Mouse (Mus musculus) heart, embryonic 11.5 days (tissue): ENCODE measurements around the gene Nsmce1. TPM values are rescaled to one million over a fixed set of nuclear protein-coding genes. Genes with fewer than 3 reads are reported as not detected.
A peak's percentile ranks its signal among the peaks of the same experiment; 100 is the strongest.

Experiments used
- ATAC-seq: fragments of 200-750 bp; cut with Nextera tagmentation; replicated peaks from 2 replicates; pipeline ENCODE4 v1.8.0; 2017; ENCODE audit warnings: moderate library complexity; ENCODE audit not compliant: insufficient number of reproducible peaks, low FRiP score, low TSS enrichment
- H3K27ac ChIP-seq: fragments of 300-500 bp; sonication (generic); 2 replicates; pipeline ENCODE4 v1.5.1; 2014; ENCODE audit warnings: mild to moderate bottlenecking, low read depth, low read length
- H3K27me3 ChIP-seq: fragments of 300-500 bp; sonication (generic); 2 replicates; pipeline ENCODE4 v1.6.1; 2014; ENCODE audit warnings: mild to moderate bottlenecking, low read length, mixed read lengths; ENCODE audit not compliant: control insufficient read depth, insufficient read depth
- H3K36me3 ChIP-seq: fragments of 300-500 bp; sonication (generic); 2 replicates; pipeline ENCODE4 v1.6.1; 2014; ENCODE audit warnings: mild to moderate bottlenecking, low read length, moderate library complexity, mixed read lengths; ENCODE audit not compliant: control insufficient read depth, insufficient read depth
- H3K4me1 ChIP-seq: fragments of 300-500 bp; sonication (generic); 2 replicates; pipeline ENCODE4 v1.6.1; 2014; ENCODE audit warnings: low read length; ENCODE audit not compliant: control insufficient read depth, insufficient read depth
- H3K4me2 ChIP-seq: fragments of 300-500 bp; sonication (generic); 2 replicates; pipeline ENCODE4 v1.6.1; 2014; ENCODE audit warnings: mild to moderate bottlenecking, moderate library complexity
- H3K4me3 ChIP-seq: fragments of 300-500 bp; sonication (generic); 2 replicates; pipeline ENCODE4 v1.5.1; 2014; ENCODE audit warnings: low read depth, low read length
- H3K9ac ChIP-seq: fragments of 300-500 bp; sonication (generic); 2 replicates; pipeline ENCODE4 v1.6.1; 2014; ENCODE audit warnings: mild to moderate bottlenecking, low read depth, low read length, moderate library complexity
- H3K9me3 ChIP-seq: fragments of 300-500 bp; sonication (generic); replicated peaks from 2 replicates; pipeline ENCODE4 v1.6.1; 2016; ENCODE audit warnings: low read length; ENCODE audit not compliant: control insufficient read depth
- WGBS: fragments of 180-500 bp; shearing (Covaris S2); extraction: QIAGEN DNeasy Blood & Tissue Kit; methylation state at CpG from one replicate; pipeline ENCODE4 v1.1.7; 2014; ENCODE audit not compliant: insufficient replicate concordance; 5-methylcytosine and 5-hydroxymethylcytosine counted together
- polyA plus RNA-seq: library from polyadenylated mRNA; unstranded; fragments of >200 nt; fragmentation: Nextera tagmentation; extraction: Ambion mirVana; gene quantifications from 2 replicates; pipeline ENCODE4 v1.2.1, GENCODE M21; 2014

The Nsmce1 gene
- 111 TPM in 2 replicates for polyA plus RNA-seq

DNA sequence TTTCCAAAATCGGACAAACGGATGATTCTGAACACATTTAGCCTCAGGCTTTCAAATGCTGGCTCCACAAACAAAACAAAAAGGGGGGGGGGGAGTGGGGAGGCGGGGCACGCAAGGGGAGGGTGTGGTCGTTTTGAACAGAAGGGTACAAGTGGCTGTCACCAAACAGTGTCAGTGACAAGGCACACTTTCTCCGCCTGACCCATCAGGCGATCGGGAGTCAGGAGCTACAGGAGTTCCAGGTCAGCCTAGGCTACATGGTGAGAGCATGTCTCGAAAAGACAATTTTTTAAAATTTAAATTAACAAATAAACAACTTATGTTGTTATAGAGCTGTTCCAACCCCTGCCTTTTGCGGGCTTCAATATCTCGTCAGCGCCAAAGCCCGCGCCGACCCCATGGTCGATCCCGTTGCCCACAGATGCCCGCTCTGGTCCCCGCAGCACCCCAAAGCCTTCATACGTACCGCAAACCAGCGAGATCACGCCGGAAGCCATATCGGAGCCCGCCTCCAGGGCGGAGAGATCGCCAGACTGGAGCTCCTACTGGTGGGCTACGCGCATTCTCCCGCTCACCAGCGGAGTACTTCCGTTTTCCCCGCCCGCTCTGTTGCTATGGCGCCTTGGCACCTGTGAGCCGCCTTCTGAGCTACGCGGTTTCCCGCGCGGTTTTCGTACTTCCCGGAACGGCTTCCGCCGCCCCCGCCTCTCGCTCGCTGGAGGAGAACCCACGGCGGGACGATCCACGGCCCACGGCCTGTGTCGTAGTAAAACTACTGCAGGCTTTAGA, at the start of gene Nsmce1:
Nsmce1 (minus strand) TSS at position 650 of the 789 bp plus-strand sequence.
- Histone ChIP-seq H3K36me3 (no peaks in the 10 kb centered on the region), H3K27ac (peak within 1 kb of the TSS; percentile 82), H3K4me3 (peak within 1 kb of the TSS; percentile 61), H3K9ac (peak within 1 kb of the TSS; percentile 84), H3K27me3 (no peaks in the 10 kb centered on the region), H3K9me3 (no peaks in the 10 kb centered on the region), H3K4me2 (peak within 1 kb of the TSS; percentile 81), H3K4me1 (peaks cover 7% of the 10 kb centered on the region; the same call in 1 of the 2 replicates)
- under 1% methylated on average over 56 of the region's 56 CpGs for WGBS
- peak; percentile 98 for ATAC-seq

- no peaks in the 10 kb centered on the region for H3K27me3 ChIP-seq
- no peaks in the 10 kb centered on the region for H3K36me3 ChIP-seq
- H3K9ac ChIP-seq: no peak overlapping the region
- no peak overlapping the region for H3K27ac ChIP-seq
- no peak for ATAC-seq
- H3K9me3 ChIP-seq: no peaks in the 10 kb centered on the region
- H3K4me2 ChIP-seq: no peak overlapping the region
- H3K4me3 ChIP-seq: no peak overlapping the region
- H3K4me1 ChIP-seq: no peaks in the 10 kb centered on the region
- WGBS: 78% methylated on average over 1 of the region's 1 CpGs
Measured at GRCm38 (mm10) chr7:125541026-125541425, 49.6 kb upstream of the Nsmce1 start.

- ATAC-seq: no peak
- Histone ChIP-seq H3K36me3 (no peaks in the 10 kb centered on the region), H3K27me3 (no peaks in the 10 kb centered on the region), H3K27ac (no peak overlapping the region), H3K4me3 (no peak overlapping the region), H3K9ac (no peak overlapping the region), H3K4me2 (no peak overlapping the region), H3K4me1 (no peaks in the 10 kb centered on the region), H3K9me3 (no peaks in the 10 kb centered on the region)
- WGBS: 83% methylated on average over 3 of the region's 3 CpGs
Measured at GRCm38 (mm10) chr7:125539351-125539750, 48.0 kb upstream of the Nsmce1 start.

DNA sequence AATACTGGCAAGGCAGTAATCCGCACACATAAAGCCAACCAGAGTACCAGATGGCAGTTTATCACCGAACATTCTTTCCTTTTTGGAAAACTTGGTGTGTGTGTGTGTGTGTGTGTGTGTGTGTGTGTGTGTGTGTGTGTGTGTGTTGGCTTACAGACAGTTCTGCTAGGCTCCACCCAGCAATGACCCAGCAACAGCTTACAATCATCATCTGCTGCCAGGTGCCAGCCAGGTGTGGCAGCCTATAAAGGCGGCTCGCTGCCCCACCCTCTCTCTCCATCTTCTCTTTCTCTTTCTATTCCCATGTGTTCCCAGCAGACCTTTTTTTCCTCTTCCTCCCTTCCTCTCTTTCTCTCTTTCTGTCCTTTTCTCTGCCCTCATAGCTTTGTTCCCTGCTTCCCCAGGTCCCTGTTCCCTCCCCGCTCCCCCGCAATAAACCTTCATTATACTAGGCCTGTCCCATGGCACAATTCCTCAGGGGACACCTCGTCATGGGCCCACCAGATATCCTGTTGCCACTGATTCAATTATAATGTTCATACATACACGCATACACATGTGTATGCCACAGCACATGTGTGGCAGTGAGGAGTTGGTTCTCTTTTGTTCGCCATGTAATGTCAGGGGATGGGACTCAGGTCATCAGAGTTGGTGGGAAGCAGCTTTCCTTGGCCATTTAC, 36.6 kb upstream of the Nsmce1 start:
- Histone ChIP-seq H3K27me3 (no peaks in the 10 kb centered on the region), H3K4me2 (no peak overlapping the region), H3K36me3 (no peaks in the 10 kb centered on the region), H3K9me3 (no peaks in the 10 kb centered on the region), H3K9ac (no peak overlapping the region), H3K27ac (no peak overlapping the region), H3K4me1 (no peaks in the 10 kb centered on the region), H3K4me3 (no peak overlapping the region)
- 78% methylated on average over 9 of the region's 9 CpGs for WGBS
- ATAC-seq: no peak

DNA sequence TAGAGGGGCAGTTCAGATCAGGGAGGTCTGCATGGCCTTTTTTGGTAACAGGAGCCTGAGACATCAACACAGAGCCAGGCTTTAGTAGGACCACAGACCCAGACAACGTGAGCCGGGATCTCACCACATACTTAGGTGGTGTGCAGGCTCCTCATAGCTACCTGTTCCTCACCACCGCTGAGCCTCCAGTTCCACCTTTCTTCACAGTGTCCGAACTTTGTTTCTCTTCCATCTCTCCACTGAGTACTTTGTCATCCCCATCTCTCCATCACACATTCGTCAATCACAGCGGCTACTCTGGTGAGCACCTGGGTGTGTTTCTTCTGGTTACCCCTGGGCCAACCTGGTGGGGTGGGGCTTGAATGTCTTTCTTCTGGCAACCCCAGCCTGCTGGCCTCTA, 35.8 kb upstream of the Nsmce1 start:
- H3K9me3 ChIP-seq: no peaks in the 10 kb centered on the region
- no peak overlapping the region for H3K4me2 ChIP-seq
- no peaks in the 10 kb centered on the region for H3K36me3 ChIP-seq
- H3K27ac ChIP-seq: no peak overlapping the region
- ATAC-seq: no peak
- no peak overlapping the region for H3K4me3 ChIP-seq
- H3K27me3 ChIP-seq: no peaks in the 10 kb centered on the region
- WGBS: 90% methylated on average over 6 of the region's 6 CpGs
- no peaks in the 10 kb centered on the region for H3K4me1 ChIP-seq
- no peak overlapping the region for H3K9ac ChIP-seq

- no peak overlapping the region for H3K27ac ChIP-seq
- no peak for ATAC-seq
- no peaks in the 10 kb centered on the region for H3K9me3 ChIP-seq
- H3K4me3 ChIP-seq: no peak overlapping the region
- WGBS: 49% methylated on average over 3 of the region's 3 CpGs
- H3K4me1 ChIP-seq: no peaks in the 10 kb centered on the region
- H3K4me2 ChIP-seq: no peak overlapping the region
- H3K9ac ChIP-seq: no peak overlapping the region
- H3K36me3 ChIP-seq: no peaks in the 10 kb centered on the region
- no peaks in the 10 kb centered on the region for H3K27me3 ChIP-seq
Measured at GRCm38 (mm10) chr7:125523051-125523450, 31.7 kb upstream of the Nsmce1 start.

- Histone ChIP-seq H3K4me1 (no peaks in the 10 kb centered on the region), H3K27me3 (no peaks in the 10 kb centered on the region), H3K4me3 (no peak overlapping the region), H3K4me2 (no peak overlapping the region), H3K9me3 (no peaks in the 10 kb centered on the region), H3K9ac (no peak overlapping the region), H3K36me3 (no peaks in the 10 kb centered on the region), H3K27ac (no peak overlapping the region)
- 71% methylated on average over 3 of the region's 3 CpGs for WGBS
- 0 out of 2 replicates have a peak, but pooled peaks have one; percentile 59 for ATAC-seq
Measured at GRCm38 (mm10) chr7:125519715-125520114, 28.3 kb upstream of the Nsmce1 start.

GRCm38 (mm10) chr7:125517470-125517869, 26.1 kb upstream of the Nsmce1 start:
- Histone ChIP-seq H3K27me3 (no peaks in the 10 kb centered on the region), H3K36me3 (no peaks in the 10 kb centered on the region), H3K4me1 (no peaks in the 10 kb centered on the region), H3K9me3 (no peaks in the 10 kb centered on the region), H3K9ac (no peak overlapping the region), H3K4me2 (no peak overlapping the region), H3K27ac (no peak overlapping the region), H3K4me3 (no peak overlapping the region)
- 87% methylated on average over 6 of the region's 6 CpGs for WGBS
- ATAC-seq: no peak
